Mouse (Mus musculus) lung, embryonic 14.5 days (tissue): ENCODE measurements at regions not wholly inside any gene's neighbourhood (a gene's known extent, or its start where the extent isn't known, plus 50 kb on each side); places are given as distances from the start of the nearest gene placed in this dataset.
A peak's percentile ranks its signal among the peaks of the same experiment; 100 is the strongest.

Experiments used
- ATAC-seq: fragments of 200-750 bp; cut with Nextera tagmentation; 2 replicates; pipeline ENCODE4 v1.8.0; 2017; ENCODE audit warnings: mild to moderate bottlenecking, moderate TSS enrichment, moderate library complexity; ENCODE audit not compliant: insufficient read depth
- DNase-seq: peaks from one replicate; pipeline ENCODE4 v3.0.0-alpha.2; 2015
- H3K27ac ChIP-seq: fragments of 300-500 bp; sonication (generic); 2 replicates; pipeline ENCODE4 v1.5.1; 2014; ENCODE audit warnings: low read depth, mild to moderate bottlenecking, moderate library complexity
- H3K27me3 ChIP-seq: fragments of 300-500 bp; sonication (generic); 2 replicates; pipeline ENCODE4 v1.6.1; 2014; ENCODE audit warnings: low read length, control low read depth; ENCODE audit not compliant: insufficient read depth
- H3K36me3 ChIP-seq: fragments of 300-500 bp; sonication (generic); 2 replicates; pipeline ENCODE4 v1.6.1; 2014; ENCODE audit warnings: control low read depth; ENCODE audit not compliant: insufficient read depth
- H3K4me1 ChIP-seq: fragments of 300-500 bp; sonication (generic); 2 replicates; pipeline ENCODE4 v1.6.1; 2014; ENCODE audit warnings: antibody characterized with exemption, control low read depth; ENCODE audit not compliant: insufficient read depth
- H3K4me2 ChIP-seq: fragments of 300-500 bp; sonication (generic); 2 replicates; pipeline ENCODE4 v1.6.1; 2014; ENCODE audit warnings: mild to moderate bottlenecking
- H3K4me3 ChIP-seq: fragments of 300-500 bp; sonication (generic); 2 replicates; pipeline ENCODE4 v1.5.1; 2014; ENCODE audit warnings: low read depth, low read length
- H3K9ac ChIP-seq: fragments of 300-500 bp; sonication (generic); 2 replicates; pipeline ENCODE4 v1.6.1; 2014
- H3K9me3 ChIP-seq: fragments of 300-500 bp; sonication (generic); 2 replicates; pipeline ENCODE4 v1.6.1; 2016; ENCODE audit warnings: low read depth, low read length, control low read depth
- CTCF ChIP-seq: IDR thresholded peaks from 2 replicates; pipeline ENCODE4 v1.5.1; 2016; ENCODE audit warnings: antibody characterized with exemption, low read depth
- WGBS: fragments of 180-500 bp; shearing (Covaris S2); extraction: QIAGEN DNeasy Blood & Tissue Kit; methylation state at CpG from one replicate; pipeline ENCODE4 v1.1.7; 2014; 5-methylcytosine and 5-hydroxymethylcytosine counted together

DNA sequence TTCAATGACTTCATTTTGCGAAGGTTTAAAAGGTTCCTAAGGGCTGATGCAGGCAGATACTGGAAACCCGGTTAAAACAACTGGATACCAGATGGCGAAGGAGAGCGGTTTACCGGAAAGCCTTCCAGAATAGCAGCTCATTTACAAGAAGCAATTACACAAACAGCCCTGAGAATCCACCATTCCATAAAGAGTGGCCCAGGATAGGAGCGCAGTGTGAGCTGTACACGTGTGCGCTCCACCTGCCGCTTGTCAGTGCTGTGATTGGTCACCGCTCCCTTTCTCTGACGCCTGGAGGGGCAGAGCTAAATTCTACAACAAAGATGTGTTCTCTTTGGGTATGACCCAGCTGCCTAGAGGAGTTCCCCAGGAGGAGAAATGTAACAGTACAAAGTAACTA, 249.5 kb upstream of the Runx1 start:
- WGBS, result 73% methylated on average over 11 of the region's 11 CpGs
- 0 out of 2 replicates have a peak, but pooled peaks cover 4% of the 10 kb centered on the region for H3K4me1 ChIP-seq
- DNase-seq (no peak), ATAC-seq (no peak)
- H3K27me3 ChIP-seq, result no peaks in the 10 kb centered on the region
- no peak for TF ChIP-seq CTCF
- no peak overlapping the region for H3K4me3 ChIP-seq
- no peak overlapping the region for H3K9ac ChIP-seq
- no peaks in the 10 kb centered on the region for H3K9me3 ChIP-seq
- H3K4me2 ChIP-seq, result no peak overlapping the region
- no peaks in the 10 kb centered on the region for H3K36me3 ChIP-seq
- H3K27ac ChIP-seq, result no peak overlapping the region

DNA sequence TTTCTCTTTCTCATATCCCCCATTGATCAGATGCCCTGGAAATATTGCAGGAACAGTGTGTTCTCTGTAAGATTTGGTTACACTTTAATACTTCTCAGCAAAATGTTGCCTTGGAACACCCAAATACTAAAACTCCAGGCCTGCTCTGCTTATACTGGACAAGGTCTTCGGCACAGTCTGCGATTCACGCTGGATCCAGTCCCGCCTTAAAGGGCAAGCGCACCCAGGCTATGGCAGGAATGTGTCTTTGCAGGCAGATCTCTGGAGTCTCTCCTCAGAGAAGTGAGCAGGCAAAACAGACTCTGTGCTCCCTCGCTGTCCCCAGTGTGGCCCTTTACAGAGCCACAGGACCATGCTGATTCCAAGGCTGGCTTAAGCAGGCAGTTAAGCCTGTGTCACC, 246.2 kb upstream of the Runx1 start:
- Histone ChIP-seq H3K4me2 (no peak overlapping the region), H3K9me3 (no peaks in the 10 kb centered on the region), H3K9ac (no peak overlapping the region), H3K4me1 (no peaks in the 10 kb centered on the region), H3K4me3 (no peak overlapping the region), H3K27ac (peak overlapping the region; percentile 60; the same call in 1 of the 2 replicates), H3K36me3 (no peaks in the 10 kb centered on the region), H3K27me3 (no peaks in the 10 kb centered on the region)
- ATAC-seq (peak; percentile 81), DNase-seq (peak; percentile 76)
- TF ChIP-seq CTCF, result no peak
- 18% methylated on average over 6 of the region's 6 CpGs for WGBS

DNA sequence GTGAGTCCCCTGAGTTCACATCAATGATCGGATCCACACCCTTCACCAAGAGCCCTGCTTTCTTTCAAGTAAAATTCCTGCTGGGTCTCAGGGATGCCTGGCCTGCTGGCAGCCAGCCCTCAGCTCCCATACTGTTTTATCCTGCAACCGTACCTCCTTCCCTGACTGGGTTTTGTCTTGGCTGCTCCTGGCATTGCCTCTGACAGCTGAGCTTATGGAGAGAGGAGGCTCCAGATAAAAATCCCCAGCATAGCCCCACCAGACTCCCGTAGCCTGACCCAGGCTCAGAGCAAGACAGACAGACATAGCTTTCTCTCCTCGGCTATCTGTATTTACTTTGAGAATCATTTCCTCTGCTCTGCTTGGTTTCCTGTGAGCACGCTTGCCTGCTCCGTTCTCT, 245.8 kb upstream of the Runx1 start:
- no peak overlapping the region for H3K4me3 ChIP-seq
- peak; percentile 65; the same call in 1 of the 2 replicates for ATAC-seq
- peak; percentile 9 for DNase-seq
- no peaks in the 10 kb centered on the region for H3K4me1 ChIP-seq
- peak overlapping the region; percentile 60; the same call in 1 of the 2 replicates for H3K27ac ChIP-seq
- TF ChIP-seq CTCF, result no peak
- H3K27me3 ChIP-seq, result no peaks in the 10 kb centered on the region
- H3K9me3 ChIP-seq, result no peaks in the 10 kb centered on the region
- H3K36me3 ChIP-seq, result no peaks in the 10 kb centered on the region
- WGBS, result 27% methylated on average over 6 of the region's 6 CpGs
- H3K4me2 ChIP-seq, result no peak overlapping the region
- no peak overlapping the region for H3K9ac ChIP-seq

DNA sequence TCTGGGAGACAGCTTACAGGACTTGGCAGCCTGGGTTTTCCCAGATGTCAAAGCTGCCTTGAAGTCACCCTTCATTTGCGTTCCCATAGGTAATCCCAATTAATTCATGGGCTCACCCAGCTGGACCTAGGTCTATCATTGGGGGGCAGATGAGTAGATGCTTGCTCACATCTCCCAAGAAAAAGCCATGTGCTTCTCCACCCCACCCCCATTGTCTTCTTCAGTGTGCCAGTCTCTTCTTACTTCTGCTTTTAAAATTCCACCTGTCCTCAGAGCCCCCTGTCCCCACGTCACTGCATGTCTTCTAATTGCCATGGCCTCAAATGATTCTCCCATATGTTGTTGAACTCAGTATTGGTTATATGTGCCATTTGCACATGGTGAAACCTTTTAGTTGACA, 240.9 kb upstream of the Runx1 start:
- no peaks in the 10 kb centered on the region for H3K36me3 ChIP-seq
- no peaks in the 10 kb centered on the region for H3K27me3 ChIP-seq
- TF ChIP-seq CTCF, result no peak
- no peak overlapping the region for H3K27ac ChIP-seq
- DNase-seq, result no peak
- no peak overlapping the region for H3K4me2 ChIP-seq
- H3K9me3 ChIP-seq, result no peaks in the 10 kb centered on the region
- H3K4me3 ChIP-seq, result no peak overlapping the region
- WGBS, result 89% methylated on average over 2 of the region's 2 CpGs
- ATAC-seq, result no peak
- no peak overlapping the region for H3K9ac ChIP-seq
- no peaks in the 10 kb centered on the region for H3K4me1 ChIP-seq

- H3K36me3 ChIP-seq, result no peaks in the 10 kb centered on the region
- DNase-seq (no peak), ATAC-seq (no peak)
- H3K9ac ChIP-seq, result no peak overlapping the region
- 61% methylated on average over 4 of the region's 4 CpGs for WGBS
- no peaks in the 10 kb centered on the region for H3K4me1 ChIP-seq
- H3K9me3 ChIP-seq, result no peaks in the 10 kb centered on the region
- TF ChIP-seq CTCF, result no peak
- H3K4me3 ChIP-seq, result no peak overlapping the region
- H3K27ac ChIP-seq, result no peak overlapping the region
- no peaks in the 10 kb centered on the region for H3K27me3 ChIP-seq
- H3K4me2 ChIP-seq, result no peak overlapping the region
These were observed 235.7 kb upstream of the Runx1 start for GRCm38 (mm10) chr16:93061475-93062179.

DNA sequence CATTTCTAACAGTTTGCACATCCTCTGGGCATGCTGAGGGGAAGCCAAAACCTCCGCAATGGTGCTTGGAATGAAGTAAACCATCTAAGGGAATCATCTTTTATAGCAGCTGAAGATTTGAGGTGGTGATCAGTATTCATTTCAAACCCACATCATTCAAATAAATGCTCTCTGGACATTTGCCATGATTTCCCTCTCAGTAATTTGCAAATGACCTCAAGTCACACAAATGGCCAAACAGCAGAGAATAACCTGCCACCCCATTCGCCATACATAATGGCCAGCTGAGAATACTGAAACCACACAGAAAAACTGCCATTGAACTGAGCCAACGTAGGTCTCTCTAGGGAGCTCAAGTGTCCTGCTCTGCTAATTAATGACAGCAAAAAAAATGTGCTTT, 230.3 kb upstream of the Runx1 start:
- WGBS, result 56% methylated on average over 3 of the region's 3 CpGs
- H3K9me3 ChIP-seq, result no peaks in the 10 kb centered on the region
- H3K4me3 ChIP-seq, result no peak overlapping the region
- no peak for DNase-seq
- H3K27me3 ChIP-seq, result no peaks in the 10 kb centered on the region
- H3K9ac ChIP-seq, result no peak overlapping the region
- H3K4me1 ChIP-seq, result no peaks in the 10 kb centered on the region
- no peak overlapping the region for H3K4me2 ChIP-seq
- no peak for TF ChIP-seq CTCF
- H3K36me3 ChIP-seq, result no peaks in the 10 kb centered on the region
- H3K27ac ChIP-seq, result no peak overlapping the region
- no peak for ATAC-seq

DNA sequence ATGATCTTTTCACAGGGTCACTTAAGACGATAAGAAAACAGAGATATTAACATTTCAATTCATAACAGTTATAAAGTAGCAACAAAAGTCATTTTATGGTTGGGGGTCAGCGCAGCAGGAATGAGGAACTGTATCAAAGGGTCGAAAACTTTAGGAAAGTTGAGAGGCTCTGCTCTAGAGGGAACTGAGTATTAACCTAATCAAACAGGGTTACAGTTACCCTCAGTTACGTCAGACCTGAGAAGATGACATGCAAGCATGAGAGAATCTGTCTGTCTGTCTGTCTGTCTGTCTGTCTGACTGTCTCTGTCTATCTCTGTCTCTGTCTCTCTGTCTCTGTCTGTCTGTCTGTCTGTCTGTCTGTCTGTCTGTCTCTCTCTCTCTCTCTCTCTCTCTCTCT, 229.6 kb upstream of the Runx1 start:
- H3K27ac ChIP-seq, result no peak overlapping the region
- H3K4me2 ChIP-seq, result no peak overlapping the region
- no peak for DNase-seq
- 79% methylated on average over 4 of the region's 4 CpGs for WGBS
- no peaks in the 10 kb centered on the region for H3K27me3 ChIP-seq
- H3K9me3 ChIP-seq, result no peaks in the 10 kb centered on the region
- no peak overlapping the region for H3K4me3 ChIP-seq
- no peak for TF ChIP-seq CTCF
- no peaks in the 10 kb centered on the region for H3K4me1 ChIP-seq
- no peak for ATAC-seq
- no peaks in the 10 kb centered on the region for H3K36me3 ChIP-seq
- H3K9ac ChIP-seq, result no peak overlapping the region

DNA sequence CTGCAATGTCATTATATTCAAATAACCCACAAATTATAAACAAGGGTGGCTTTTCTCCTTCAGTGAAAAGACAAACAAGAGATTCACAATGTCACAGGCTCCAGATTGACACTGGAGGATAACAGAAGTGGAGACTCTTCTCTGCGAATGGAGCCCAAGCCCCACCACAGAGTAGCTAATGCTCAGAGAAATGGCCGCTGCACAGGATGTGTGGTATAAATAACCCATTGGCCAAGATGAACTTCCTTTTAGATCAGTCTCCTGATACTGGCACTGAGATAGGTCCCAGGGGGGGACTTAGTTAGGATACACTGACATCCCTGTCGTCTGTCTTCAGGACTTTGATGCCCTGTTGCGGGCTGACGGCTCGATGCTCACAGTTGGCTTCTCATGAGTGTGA, 225.3 kb upstream of the Runx1 start:
- Histone ChIP-seq H3K9me3 (no peaks in the 10 kb centered on the region), H3K4me3 (no peak overlapping the region), H3K9ac (no peak overlapping the region), H3K27me3 (no peaks in the 10 kb centered on the region), H3K27ac (no peak overlapping the region), H3K4me2 (no peak overlapping the region), H3K4me1 (no peaks in the 10 kb centered on the region), H3K36me3 (no peaks in the 10 kb centered on the region)
- 70% methylated on average over 6 of the region's 6 CpGs for WGBS
- TF ChIP-seq CTCF, result no peak
- DNase-seq (peak; percentile 15), ATAC-seq (no peak)
